Mouse (Mus musculus) forebrain, embryonic 10.5 days (tissue): ENCODE results near the gene Pkp4. TPM values are rescaled to one million over a fixed set of nuclear protein-coding genes. Genes with fewer than 3 reads are reported as not detected.
"Not testable (repeated sequence)": the region's sequence is repeated elsewhere in the genome, so short reads cannot be mapped to it uniquely, and the experiment has no call there.

Source experiments
- DNase-seq: peaks from one replicate; pipeline ENCODE4 v3.0.0-alpha.2; 2017; ENCODE audit warnings: low spot score; ENCODE audit errors: extremely low spot score
- H3K27ac ChIP-seq: fragments of 300-500 bp; sonication (generic); 2 replicates; pipeline ENCODE4 v1.5.1; 2016; ENCODE audit warnings: mild to moderate bottlenecking
- H3K27me3 ChIP-seq: fragments of 300-500 bp; sonication (generic); 2 replicates; pipeline ENCODE4 v1.6.1; 2016; ENCODE audit warnings: mild to moderate bottlenecking; ENCODE audit not compliant: poor library complexity, severe bottlenecking
- H3K36me3 ChIP-seq: fragments of 300-500 bp; sonication (generic); replicated peaks from 2 replicates; pipeline ENCODE4 v1.6.1; 2016; ENCODE audit warnings: mild to moderate bottlenecking, moderate library complexity
- H3K4me1 ChIP-seq: fragments of 300-500 bp; sonication (generic); 2 replicates; pipeline ENCODE4 v1.6.1; 2016
- H3K4me3 ChIP-seq: fragments of 300-500 bp; sonication (generic); 2 replicates; pipeline ENCODE4 v1.5.1; 2016; ENCODE audit warnings: mild to moderate bottlenecking, moderate library complexity
- H3K9me3 ChIP-seq: fragments of 300-500 bp; sonication (generic); 2 replicates; pipeline ENCODE4 v1.6.1; 2016; ENCODE audit warnings: mild to moderate bottlenecking, moderate library complexity
- WGBS: fragments of 180-500 bp; shearing (Covaris S2); methylation state at CpG from one replicate; pipeline ENCODE4 v1.1.7; 2016; 5-methylcytosine and 5-hydroxymethylcytosine counted together
- polyA plus RNA-seq: library from polyadenylated mRNA; unstranded; fragments of >200 nt; fragmentation: Nextera tagmentation; extraction: Ambion mirVana; gene quantifications from 2 replicates; pipeline ENCODE4 v1.2.1, GENCODE M21; 2016

Gene Pkp4
- polyA plus RNA-seq, 1 experiment from 2014 or later, result 20.8 TPM

GRCm38 (mm10) chr2:59394651-59395050, 234.0 kb downstream of the Pkp4 start:
- no peak overlapping the region for H3K27ac ChIP-seq
- H3K4me3 ChIP-seq, result no peak overlapping the region
- H3K4me1 ChIP-seq, result no peaks in the 10 kb centered on the region
- no peaks in the 10 kb centered on the region for H3K36me3 ChIP-seq
- DNase-seq, result no peak
- no peaks in the 10 kb centered on the region for H3K9me3 ChIP-seq
- WGBS, result 94% methylated on average over 4 of the region's 4 CpGs
- H3K27me3 ChIP-seq, result no peaks in the 10 kb centered on the region

- WGBS, result 88% methylated on average over 1 of the region's 1 CpGs
- not testable (repeated sequence) for H3K4me1 ChIP-seq, H3K9me3 ChIP-seq, H3K36me3 ChIP-seq, H3K4me3 ChIP-seq, DNase-seq, H3K27me3 ChIP-seq, H3K27ac ChIP-seq
Measured at GRCm38 (mm10) chr2:59395160-59395650, 234.6 kb downstream of the Pkp4 start.

- DNase-seq, result no peak
- WGBS, result 83% methylated on average over 1 of the region's 1 CpGs
Measured at GRCm38 (mm10) chr2:59396555-59396954, 235.9 kb downstream of the Pkp4 start.

GRCm38 (mm10) chr2:59397531-59397930, 236.9 kb downstream of the Pkp4 start:
- Histone ChIP-seq H3K27ac (no peak overlapping the region), H3K4me3 (no peak overlapping the region), H3K9me3 (no peaks in the 10 kb centered on the region), H3K36me3 (no peaks in the 10 kb centered on the region), H3K27me3 (no peaks in the 10 kb centered on the region), H3K4me1 (no peaks in the 10 kb centered on the region)
- no peak for DNase-seq

More at GRCm38 (mm10) chr2:59396555-59396954, 235.9 kb downstream of the Pkp4 start:
- H3K36me3 ChIP-seq, result no peaks in the 10 kb centered on the region
- H3K27me3 ChIP-seq, result no peaks in the 10 kb centered on the region
- no peak overlapping the region for H3K27ac ChIP-seq
- no peaks in the 10 kb centered on the region for H3K4me1 ChIP-seq
- H3K4me3 ChIP-seq, result no peak overlapping the region
- no peaks in the 10 kb centered on the region for H3K9me3 ChIP-seq

- Histone ChIP-seq H3K27ac (no peak overlapping the region), H3K36me3 (no peaks in the 10 kb centered on the region), H3K4me3 (no peak overlapping the region), H3K4me1 (no peaks in the 10 kb centered on the region), H3K9me3 (no peaks in the 10 kb centered on the region), H3K27me3 (no peaks in the 10 kb centered on the region)
- no peak for DNase-seq
- WGBS, result 60% methylated on average over 2 of the region's 2 CpGs
Measured at GRCm38 (mm10) chr2:59400901-59401378, 240.3 kb downstream of the Pkp4 start.

- WGBS, result 89% methylated on average over 8 of the region's 8 CpGs
- Histone ChIP-seq H3K36me3 (no peaks in the 10 kb centered on the region), H3K27ac (0 out of 2 replicates have a peak overlapping the region, but pooled peaks have one; percentile 44), H3K4me1 (no peaks in the 10 kb centered on the region), H3K4me3 (no peak overlapping the region), H3K9me3 (no peaks in the 10 kb centered on the region), H3K27me3 (no peaks in the 10 kb centered on the region)
- no peak for DNase-seq
Measured at GRCm38 (mm10) chr2:59401841-59402461, 241.3 kb downstream of the Pkp4 start.

GRCm38 (mm10) chr2:59404022-59404421, 243.4 kb downstream of the Pkp4 start:
- Histone ChIP-seq H3K4me1 (peaks cover 9% of the 10 kb centered on the region), H3K27ac (no peak overlapping the region), H3K9me3 (no peaks in the 10 kb centered on the region), H3K36me3 (no peaks in the 10 kb centered on the region), H3K4me3 (no peak overlapping the region), H3K27me3 (no peaks in the 10 kb centered on the region)
- 88% methylated on average over 8 of the region's 8 CpGs for whole genome bisulfite sequencing
- no peak for DNase-seq

Other genes starting within 250 kb of the Pkp4 start
- 1.3 TPM in 2 replicates for gene Ccdc148, start 167 bp upstream of the Pkp4 start, polyA plus RNA-seq